Mouse (Mus musculus): ENCODE data around the gene Olfr453.

Olfr453 gene

DNA sequence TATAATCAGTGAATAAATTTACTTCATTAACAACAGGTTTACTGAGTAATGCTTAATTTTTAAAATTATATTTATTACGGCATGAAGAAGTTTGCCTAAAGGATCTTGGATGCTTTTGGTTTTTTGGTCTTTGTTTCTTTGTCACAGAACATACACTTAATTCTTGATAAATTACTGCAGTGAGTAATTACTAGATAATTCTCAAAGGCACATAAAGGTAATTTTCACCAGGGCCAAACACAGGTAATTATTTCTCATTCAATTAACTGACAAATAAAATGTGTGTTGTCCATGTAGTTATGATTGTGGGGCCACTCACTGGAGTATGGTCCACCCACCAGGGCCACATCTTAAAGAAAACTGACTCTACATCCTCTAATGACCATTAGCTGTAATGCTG, at the start of gene Olfr453:
Olfr453 (plus strand) TSS at position 301 of the 400 bp plus-strand sequence.
- DNase-seq (ENCODE audit: low spot score in 2 of 2), result no peak

DNA sequence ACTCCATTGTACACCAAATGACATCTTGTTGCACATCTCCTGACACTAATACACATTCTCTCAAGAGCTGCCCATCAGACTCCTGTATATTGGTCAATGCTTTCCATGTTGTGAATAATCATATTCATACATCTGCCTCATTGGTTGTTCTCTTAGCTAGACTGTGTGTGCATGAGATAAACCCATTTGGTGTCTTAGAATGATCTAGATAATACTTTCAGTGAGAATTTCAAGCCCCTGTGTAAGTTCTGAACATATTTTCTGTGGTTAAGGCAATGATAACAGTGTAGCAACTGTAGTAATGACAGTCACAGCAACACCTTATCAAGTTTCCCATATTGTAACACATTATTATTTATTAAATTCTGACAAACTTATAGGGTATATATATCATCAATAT, 49.4 kb upstream of the Olfr453 start:
- no peak for DNase-seq (ENCODE audit: low spot score in 2 of 2)

DNA sequence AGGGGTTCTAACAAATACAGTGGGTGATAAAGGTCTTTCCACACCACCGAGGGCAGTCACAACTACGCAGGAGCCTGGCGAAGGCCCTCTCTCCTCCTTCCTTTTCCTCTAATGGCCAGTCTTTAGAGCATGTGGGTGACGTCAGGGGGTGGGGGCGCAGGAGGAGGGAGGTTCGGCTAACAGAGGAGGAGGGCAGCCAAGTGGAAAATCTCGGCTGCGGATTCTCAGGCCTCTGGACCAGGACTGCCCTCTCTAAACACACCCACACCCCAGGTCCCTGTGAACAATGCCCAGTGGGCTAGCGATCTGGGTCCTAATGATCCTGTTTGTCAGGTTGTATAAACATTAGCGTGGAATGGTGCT, 47.0 kb upstream of the Olfr453 start:
- peak; percentile 85 to 86 for DNase-seq (ENCODE audit: low spot score in 2 of 2)

DNA sequence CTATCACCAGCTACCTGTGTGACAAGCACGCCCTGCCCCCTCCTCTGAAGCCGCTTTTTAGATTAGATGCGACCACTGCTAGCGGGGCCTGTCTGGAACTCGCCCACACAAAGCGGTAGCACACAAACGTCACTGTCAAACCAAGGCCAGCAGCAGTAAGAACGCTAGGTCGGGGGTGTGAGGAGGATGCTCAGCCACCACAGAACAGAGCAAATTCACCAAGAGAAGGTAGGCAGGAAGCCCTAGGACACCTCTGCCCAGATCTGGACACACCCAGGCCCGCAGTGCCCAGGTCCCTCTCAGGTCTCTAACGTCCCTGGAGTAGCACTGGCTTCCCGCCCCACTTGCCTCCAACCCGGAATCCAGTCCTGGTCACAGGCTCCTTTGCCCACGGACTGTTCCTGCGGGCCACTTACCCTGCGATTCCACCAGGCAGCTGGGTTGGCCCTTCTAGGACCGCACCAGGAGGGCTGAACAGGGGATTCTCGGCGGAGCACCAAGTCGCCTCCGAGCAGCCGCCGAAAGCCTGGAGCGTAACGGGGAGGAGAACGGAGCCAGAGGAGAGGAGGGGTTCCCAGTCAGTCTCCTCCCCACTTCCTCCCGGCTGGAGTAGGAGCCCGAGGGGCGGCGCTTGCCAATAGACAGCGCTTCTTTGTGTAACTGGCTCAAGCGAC, 46.5 kb upstream of the Olfr453 start:
- peak; percentile 85 for DNase-seq (ENCODE audit: low spot score in 2 of 2)

DNA sequence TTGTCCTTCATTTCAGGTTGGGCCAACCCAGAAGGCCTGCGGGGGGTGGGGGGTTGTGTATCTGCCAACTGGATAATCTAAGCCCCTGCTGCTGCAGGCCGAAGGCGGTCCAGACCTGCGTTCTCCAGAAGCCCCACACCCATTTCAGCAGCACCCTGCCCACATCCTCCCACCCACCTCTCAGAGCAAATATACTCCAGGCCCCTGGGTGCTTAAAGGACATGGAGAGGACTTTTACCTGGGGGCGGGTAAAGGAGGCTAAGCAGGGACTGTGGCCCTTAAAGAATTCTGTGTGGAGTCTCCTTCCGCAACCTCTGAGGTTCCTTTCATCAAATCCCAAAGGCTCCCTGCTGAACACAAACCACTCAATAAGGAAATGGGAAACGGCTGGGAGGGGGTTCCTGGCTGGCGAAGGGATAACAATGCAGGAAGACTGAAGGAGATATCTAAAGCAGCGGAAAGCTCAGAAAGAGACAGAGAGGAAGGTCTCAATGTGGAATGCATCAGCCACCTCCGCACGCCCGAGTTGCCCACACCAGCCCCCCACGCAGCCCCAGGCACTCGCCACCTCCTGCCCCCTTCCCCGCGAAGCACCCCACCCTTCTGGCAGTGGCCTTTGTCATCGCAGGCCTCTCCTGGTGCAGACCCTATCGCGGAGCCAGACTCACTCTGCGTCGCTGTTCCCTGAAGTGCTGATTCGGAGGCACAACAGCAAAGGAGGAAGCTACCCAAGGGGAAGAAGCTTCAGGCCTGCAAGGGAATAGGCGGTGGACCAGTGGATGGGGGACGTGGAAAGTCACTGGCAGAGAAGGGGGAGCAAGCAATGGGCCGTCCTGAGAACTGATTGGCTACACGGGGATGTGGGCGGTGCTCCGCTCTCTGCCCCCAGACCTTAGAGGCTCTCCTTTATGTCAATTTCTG, 29.6 kb upstream of the Olfr453 start, which contains the start of gene Tcaf1:
Tcaf1 (minus strand) TSS at position 798 of the 921 bp plus-strand sequence.
- DNase-seq (ENCODE audit: low spot score in 2 of 2), result peak; percentile 81

DNA sequence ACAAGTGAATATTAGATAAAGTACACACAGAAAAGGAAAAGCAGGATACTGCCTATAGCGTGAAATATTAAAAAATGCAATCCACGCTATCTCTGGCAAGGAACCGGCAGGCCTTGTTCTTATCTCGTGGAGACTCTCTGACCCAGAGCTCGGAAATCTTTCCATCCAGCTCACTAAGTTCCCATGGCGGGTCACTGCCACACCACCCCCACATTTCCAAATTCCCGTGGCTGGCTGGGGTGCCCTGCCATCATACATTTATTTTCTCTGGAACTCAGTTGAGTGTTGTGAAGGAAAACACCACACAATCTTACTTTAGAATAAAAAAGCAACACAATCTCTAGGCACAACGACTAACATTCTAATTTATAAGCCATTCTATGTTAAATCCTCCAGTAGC, 24.5 kb upstream of the Olfr453 start:
- DNase-seq (ENCODE audit: low spot score in 2 of 2), result no peak

DNA sequence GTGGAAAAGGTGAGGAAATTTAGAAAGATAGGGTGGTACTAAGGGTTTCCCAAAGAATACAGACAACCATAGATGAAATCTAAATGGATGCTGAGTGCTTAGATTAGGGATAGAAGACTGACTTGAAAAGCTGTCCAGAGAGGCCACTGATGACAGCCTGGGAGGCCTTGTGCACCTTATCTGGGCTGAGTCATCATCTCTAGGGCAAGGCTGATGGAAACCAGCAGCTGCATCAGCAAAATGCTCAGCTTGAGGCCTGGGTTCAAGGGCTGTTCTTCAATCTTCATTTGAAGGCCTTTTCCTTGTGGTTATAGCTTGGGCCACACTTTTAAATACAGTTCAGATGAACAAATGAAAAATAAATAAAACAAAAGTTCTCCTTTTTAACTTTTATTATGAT, 21.2 kb upstream of the Olfr453 start:
- DNase-seq (ENCODE audit: low spot score in 2 of 2), result no peak

DNA sequence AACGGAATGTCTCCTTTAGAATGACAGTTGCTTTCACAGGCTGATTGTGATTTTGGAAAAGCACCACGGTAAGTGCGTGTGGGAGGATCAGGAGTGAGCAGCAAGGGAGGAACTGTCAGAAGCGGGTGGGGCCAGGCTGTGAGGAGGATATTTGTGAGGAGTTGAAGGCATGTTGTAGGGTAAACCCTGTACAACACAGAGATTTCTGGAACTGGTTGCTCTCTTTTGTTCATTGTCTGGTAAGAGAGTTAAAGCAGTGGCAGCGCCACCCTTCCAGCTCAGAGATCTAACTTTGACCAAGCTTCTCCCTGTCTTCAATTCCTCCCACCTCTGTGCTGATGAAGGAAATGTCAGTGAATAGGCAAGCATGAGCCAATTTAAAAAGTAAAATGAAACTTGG, 3.1 kb downstream of the Olfr453 start:
- DNase-seq (ENCODE audit: low spot score in 2 of 2), result no peak

DNA sequence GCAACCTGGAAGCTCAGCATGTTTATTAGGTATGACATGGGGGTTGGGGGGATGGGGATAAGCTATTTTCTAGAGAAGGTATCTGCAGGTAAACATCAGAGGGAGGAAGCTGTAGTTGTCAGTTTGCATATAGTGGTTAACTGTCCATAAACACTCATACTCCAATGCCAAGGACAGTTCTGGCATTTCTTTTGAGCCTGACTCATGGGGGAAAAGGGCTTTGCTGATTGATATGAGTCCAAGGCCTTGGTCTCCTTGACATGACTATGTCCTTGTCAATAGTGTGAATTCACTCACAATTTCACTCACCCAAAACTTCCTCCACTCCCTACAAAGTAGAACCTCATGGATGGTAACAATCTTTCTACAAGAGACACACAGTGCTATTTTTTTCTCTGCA, 8.7 kb downstream of the Olfr453 start:
- DNase-seq (ENCODE audit: low spot score in 2 of 2), result no peak

DNA sequence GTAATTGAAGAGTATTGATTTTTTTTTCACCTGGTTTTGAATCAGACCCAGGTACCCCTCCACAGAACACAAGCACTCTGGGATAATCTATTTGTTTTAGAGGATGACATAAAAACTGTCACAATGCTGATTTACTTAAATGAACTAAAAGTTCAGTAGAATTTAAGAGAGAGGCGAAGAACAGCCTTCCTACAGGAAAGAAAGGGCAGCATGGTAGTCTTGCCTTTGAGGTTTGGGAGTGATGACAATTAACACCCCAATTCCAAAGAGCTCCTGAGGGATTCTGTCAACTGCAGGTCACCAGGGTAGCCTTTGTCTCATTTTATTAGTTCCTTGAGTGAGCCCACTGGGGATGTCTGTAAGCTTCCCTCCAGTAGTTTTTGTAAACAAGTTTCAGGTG, 16.9 kb downstream of the Olfr453 start, which contains the start of gene Olfr38:
Olfr38 (plus strand) TSS at position 301 of the 400 bp plus-strand sequence.
- no peak for DNase-seq (ENCODE audit: low spot score in 2 of 2)

DNA sequence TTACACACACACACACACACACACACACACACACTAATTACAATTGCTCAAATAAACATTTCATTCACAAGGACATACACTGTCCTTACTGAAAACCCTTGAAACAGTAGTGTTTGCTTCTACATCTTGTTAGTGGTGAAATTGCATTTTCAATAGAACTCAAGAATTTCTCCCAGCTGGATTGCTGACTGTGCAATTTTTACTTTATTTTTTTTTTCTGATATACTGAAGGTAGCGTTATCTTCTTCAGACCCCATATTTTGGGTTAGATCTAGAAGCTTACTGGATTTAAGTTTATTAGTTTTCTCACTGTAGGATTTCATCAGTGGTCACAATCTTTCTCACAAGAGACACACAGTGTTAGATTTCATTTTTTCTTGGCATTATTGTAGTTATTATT, 37.9 kb downstream of the Olfr453 start:
- DNase-seq (ENCODE audit: low spot score in 2 of 2), result no peak

DNA sequence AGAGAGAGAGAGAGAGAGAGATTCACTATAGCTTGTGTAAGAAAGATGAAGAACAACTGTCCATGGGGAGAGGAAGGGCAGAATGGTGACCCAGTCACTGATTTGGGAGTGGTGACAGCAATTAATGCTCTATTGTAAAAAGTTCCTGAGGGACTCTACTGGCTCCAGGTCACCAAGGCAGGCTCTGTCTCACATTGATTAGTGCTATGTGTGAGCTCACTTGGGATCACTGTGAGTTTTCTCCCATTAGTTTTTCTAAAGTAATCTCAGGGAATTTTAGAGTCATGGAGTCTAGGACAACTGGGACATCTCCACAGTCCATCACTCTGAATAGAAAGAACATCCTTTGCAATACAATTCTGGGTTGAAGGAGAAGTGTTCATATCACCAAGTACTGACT, 45.6 kb downstream of the Olfr453 start, which contains the start of gene Olfr452:
Olfr452 (plus strand) TSS at position 301 of the 400 bp plus-strand sequence.
- DNase-seq (ENCODE audit: low spot score in 2 of 2), result no peak

DNA sequence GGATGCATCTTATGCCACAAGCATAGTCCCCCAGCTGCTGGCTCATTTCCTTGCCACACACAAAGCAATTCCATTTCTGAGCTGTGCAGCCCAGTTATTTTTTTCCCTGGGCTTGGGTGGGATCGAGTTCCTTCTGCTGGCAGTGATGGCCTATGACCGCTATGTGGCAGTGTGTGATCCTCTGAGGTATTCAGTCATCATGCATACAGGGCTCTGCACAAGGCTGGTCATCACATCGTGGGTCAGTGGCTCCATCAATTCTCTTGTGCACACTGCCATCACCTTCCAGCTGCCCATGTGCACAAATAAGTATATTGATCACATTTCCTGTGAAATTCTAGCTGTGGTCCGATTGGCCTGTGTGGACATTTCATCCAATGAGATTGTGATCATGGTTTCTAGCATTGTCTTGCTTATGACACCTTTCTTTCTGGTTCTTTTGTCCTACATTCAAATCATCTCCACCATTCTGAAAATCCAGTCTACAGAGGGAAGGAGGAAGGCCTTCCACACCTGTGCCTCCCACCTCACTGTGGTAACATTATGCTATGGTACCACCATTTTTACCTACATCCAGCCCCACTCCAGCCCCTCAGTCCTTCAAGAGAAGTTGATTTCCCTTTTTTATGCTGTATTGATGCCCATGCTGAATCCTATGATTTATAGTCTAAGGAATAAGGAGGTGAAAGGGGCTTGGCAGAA, 51.2 kb downstream of the Olfr453 start:
- no peak for DNase-seq (ENCODE audit: low spot score in 2 of 2)

DNA sequence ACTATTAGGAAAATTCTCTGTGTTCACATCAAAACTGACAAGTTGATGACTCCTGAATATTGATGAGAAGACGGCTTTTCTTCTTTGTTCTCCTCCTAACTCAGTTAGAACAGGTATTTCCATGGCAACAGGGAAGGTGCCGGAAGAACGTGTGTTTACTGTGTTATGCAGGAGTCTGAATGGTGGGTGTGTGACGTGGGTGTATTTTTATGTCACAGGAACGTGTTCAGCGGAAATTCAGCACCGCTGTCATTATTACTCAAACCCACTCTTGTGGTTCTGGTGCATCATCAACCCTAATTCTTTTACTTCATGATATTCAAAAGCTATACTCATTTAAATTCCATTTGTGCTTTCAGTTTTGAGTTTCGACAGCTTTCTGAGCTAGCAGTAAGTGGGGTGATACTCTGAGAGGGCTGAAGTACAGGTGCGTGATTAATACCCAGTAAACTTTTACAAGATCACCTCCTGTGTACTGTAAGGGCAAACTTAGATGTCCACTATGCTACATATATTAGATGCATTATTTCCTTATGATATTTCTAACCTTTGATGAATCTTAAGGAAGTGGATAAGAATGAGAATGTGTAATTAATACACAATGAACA, 51.9 kb downstream of the Olfr453 start:
- DNase-seq (ENCODE audit: low spot score in 2 of 2), result no peak

DNA sequence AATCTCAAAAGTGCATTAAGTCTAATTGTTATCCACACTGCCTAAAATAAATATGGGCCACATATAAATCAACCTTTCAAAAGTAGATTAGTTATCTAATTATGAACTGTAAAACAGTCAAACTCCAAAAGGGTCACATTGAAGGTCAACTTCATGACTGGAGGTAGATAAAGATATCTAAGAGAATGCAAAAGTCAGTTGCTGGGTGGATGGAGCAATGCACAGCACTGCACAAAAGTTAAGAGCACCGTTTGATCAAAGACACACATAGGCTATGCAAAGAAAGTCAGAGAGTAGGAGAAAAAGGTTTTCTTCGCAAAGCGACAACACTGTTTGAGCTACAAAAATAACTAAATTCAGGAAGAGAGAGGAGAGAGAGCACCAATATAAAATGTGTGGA, 55.8 kb downstream of the Olfr453 start:
- no peak for DNase-seq (ENCODE audit: low spot score in 2 of 2)

Measured in heart, adult 9 months (tissue).